Mouse (Mus musculus) CD8-positive naive resting alpha-beta T cell, adult 2 months (primary cell): ENCODE results near the gene Phf3.
A peak's percentile ranks its signal among the peaks of the same experiment; 100 is the strongest.
"Not testable (repeated sequence)": the region's sequence is repeated elsewhere in the genome, so short reads cannot be mapped to it uniquely, and the experiment has no call there.

Experiments used
- DNase-seq, 2 experiments: peaks; one replicate each; pipeline ENCODE4 v3.0.0; 2022; ENCODE audit warnings: low read depth in 2 of 2, low spot score in 2 of 2

The Phf3 gene

DNA sequence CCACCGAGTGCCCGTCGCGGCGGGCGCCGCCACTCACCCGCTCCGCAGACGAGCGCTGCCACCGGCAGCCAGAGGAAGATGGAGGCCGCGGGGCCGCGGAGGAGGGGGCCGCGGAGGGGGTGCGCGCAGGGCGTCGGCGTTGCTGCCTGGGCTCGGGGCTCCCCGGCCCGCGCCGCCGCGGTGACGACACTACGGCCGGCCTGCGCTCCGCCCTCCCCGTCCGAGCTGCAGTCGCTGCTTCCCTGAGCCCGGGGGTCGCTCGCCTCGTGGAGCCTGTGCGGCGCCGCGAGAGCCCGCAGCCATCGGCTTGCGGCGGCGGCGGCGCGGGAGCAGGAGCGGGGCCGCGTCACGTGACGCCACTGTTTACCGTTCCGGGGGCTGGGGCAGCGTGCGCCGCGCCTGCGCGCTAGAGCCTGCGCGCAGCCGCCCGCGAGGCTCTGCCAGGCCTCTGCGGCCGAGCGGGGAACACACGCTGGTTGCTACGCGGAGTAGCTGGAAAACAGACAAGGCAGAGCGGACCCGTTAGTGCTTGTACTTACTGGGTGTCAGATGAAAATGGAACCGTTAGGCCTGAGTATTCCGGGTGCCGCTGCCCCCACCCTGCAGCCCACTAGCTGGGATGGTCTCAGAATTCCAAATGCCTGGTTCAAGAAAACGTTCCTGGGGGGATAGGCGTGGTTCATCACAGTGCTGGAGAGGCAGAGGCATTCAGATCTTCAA lies at the start of gene Phf3:
Gene Phf3 (minus strand): TSS at position 381 of the 720 bp plus-strand sequence.
- DNase-seq = peak; percentile 71 to 72

- no peak for DNase-seq
Measured at GRCm38 (mm10) chr1:30922237-30922636, 48.5 kb upstream of the Phf3 start.

DNA sequence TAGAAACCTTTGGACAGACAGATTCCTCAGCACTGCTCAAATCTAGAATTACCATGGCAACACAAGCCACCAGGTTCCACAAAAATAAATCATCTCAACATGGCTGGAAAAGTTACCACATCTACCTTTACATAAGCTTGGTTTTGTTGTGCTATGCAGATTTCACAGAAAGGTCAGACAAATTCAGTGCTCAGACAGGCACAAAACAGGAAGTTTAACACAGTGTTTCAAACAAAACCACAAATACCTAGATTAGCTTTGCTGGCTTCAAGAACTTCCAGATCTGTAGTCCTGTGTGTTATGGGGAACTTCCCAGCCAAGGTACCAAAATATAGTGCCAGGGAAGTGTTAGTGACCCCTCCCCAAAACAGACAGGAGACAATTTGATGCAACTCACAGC lies 47.5 kb upstream of the Phf3 start:
- no peak for DNase-seq

DNA sequence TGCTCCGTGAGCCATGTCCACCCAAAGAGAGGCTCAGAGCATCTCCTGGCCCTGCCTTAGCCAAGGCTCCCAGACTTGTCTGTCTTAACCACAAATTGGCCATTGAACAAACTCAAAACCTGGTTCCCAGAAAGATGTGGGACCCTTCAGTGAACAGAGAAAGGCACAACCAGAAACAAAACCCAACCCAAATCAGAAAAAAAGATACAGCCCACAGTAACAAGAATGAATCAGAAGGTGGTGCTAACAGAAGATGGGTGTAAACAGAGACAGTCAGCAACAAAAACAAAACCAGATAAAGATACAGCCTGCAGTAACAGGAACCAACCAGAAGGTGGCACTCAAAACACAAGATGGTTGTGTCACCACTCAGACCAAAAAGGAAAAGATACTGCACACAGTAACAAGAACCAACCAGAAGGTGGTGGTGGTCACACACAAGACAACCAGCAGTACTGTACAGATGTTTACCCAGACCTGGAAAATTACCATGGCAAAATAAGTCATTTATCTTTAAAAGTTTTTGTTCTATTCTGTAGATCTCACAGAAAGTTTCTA lies 47.0 kb upstream of the Phf3 start:
- peak; percentile 40 to 64 for DNase-seq

- no peak for DNase-seq
Measured at GRCm38 (mm10) chr1:30910172-30910571, 36.5 kb upstream of the Phf3 start.

DNA sequence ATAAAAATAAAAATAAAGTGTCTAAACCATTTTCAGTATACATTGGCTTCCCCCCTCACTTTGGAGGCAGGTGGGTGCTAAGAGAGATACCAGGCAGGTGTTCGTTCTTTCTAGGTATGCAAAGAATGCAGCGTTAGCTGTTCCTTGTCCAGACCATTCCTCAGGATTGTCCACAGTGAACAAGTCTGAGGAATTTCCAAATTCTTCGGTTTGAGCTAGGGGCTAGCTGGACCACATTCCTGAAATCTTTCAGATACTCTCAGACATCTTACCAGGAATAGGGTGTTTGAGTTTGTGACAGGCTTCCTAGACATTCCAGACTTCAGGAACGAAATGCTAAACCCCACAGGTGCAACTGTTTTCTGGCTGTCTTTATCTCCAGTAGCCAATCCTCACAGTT lies 35.1 kb upstream of the Phf3 start:
- no peak for DNase-seq

DNA sequence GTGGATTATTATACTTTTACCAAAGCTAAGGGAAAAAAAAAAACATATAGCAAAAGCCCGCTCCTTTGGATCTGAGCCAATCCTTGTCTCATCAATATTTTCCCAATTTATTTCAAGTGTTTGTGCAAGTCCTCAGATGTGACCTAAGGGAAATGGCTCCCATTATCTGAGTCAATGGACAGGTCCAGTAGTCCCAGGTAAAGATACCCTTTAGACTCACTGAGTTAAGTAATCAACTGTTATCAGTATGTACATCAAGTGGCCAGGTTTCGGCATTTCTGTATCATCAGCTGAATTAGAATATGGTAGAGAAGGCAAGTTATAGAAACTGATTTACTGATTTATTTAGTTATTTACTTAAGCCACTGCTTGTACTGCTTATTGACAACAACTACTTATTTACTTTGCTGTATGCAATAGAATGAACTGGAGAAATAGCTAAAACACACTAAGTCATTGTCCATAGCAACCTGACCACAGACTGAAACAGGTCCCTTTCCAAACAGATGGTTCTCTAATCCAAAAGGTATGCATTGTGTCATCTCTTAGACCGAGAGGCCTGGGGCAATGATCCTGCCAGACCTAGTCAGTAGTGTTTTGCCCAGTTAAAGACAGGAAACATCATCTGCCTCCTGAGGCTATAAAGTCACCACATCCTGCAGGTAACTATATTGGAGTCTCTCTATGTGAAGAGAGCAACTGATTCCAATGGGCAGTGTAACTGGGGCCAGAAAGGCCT lies 29.9 kb upstream of the Phf3 start:
- DNase-seq = no peak

GRCm38 (mm10) chr1:30898691-30899090 lies 25.0 kb upstream of the Phf3 start:
- DNase-seq = no peak

DNA sequence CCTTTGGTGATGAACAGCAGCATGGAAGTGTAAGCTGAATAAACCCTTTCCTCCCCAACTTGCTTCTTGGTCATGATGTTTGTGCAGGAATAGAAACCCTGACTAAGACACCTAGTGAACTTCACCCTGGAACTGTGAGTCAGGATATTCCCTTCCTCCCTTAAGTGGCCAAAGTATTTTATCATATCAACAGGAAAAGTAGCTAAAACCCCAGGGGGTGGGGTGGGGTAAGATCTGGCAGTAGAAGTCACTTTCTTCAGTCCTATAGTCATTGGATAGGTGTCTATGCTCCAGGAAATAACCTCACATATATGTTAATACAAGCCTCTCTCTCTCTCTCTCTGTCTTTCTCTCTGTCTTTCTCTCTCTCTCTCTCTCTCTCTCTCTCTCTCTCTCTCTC lies 21.6 kb upstream of the Phf3 start:
- not testable (repeated sequence) for DNase-seq

DNA sequence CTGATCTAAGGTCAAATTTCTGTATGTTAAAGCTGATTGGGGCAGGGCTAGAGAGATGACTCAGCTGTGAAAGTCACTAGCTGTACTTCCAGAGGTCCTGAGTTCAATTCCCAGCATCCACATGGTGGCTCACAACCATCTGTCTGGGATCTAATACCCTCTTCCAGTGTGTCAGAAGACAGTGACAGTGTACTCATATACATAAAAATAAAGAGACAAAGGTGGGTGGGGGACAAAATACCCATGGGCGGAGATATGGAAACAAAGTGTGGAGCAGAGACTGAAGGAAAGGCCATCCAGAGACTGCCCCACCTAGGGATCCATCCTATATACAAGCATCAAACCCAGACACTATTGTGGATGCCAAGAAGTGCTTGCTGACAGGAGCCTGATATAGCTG lies 10.1 kb upstream of the Phf3 start:
- not testable (repeated sequence) for DNase-seq

GRCm38 (mm10) chr1:30875746-30876145 lies 2.0 kb upstream of the Phf3 start:
- DNase-seq = no peak

DNA sequence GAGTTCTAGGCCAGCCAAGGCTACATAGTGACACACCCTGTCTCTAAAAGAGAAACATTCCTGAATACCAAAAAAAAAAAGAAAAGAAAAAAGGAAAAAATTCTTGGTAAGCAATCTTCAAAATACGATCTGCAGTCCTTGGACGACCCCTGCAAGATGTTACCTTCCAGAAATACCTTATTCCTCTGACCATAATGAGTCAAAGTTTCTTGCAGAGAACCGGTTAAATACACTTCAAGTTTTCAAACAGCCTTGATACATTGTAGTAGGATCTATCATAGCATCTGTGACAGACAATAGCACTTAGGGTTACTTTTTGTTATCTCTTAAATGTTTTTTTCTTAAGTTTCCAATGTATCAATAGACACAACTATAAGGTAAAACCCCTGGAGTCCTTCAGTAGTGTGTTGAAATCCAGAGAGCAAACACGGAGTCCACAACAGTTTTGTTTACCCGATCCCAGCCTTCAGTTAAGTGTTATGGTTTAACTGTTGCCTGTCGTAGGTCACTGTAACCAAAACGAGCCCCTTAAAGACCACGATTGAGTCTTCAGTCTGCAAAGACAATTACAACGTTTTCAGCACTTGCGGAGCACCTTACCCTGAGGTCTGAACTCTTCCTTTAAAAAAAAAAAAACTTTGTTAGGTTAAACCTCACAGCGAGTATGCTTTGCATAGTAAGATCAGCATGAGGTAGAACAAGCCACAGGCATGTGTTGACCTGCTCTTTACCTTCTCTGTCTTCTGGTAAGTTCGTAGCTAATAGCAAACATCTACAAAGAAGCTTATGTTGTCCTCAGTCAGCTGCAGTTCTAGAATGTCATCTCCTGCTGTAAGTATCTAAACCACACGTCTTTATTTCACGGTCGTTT lies 775 bp upstream of the Phf3 start:
- DNase-seq = no peak

DNA sequence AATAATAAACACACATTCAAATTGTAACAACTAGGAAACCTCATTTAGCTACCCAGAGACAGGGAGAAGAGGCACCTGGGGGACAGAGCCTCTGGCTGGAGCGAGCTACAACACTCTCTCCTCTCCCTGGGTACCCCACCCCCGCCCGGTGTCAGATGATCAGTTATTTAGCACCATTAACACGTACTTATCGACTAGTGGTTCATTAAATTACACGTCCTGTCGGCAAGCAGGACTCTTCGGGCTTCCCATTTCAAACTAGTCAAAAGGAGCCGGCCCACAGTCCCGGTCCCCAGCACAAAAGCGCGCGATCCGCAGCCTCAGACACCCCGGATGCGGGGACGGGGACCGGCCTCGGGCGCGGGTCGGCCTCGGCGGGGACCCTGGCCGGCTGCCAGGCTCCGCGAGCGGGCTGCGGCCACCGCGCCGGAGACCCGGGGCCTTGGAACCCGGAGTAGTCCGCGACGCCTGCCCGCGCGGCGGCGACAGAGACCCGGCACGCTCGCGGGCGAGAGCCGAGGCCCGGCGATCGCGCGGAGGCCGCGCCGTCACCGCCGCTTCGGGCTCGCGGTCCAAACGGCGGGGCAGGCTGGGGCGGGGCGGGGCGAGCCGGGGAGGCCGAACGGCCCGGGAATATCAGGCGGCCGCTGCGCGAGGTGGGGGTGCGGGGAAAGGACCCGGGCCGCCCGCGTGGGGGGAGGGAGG lies 733 bp downstream of the Phf3 start:
- peak; percentile 37 to 47 for DNase-seq

DNA sequence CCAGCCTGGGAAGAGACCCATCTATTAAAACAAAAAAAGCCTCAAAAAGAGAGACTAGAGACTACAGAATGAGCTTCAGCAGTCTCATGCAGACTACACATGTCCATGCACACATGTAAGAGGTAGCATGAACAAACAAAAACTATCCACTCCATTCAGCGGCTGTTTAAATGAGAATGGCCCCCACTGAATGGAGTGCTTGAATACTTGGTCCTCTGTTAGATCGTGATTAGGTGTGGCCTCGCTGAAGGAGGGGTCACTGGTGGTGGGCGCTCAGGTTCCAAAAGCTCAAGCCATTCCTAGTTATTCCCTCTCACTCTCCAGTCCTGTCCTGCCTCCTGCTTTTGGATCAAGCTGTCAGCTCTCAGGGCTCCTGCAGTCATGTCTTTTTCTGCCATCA lies 5.9 kb downstream of the Phf3 start:
- no peak for DNase-seq

GRCm38 (mm10) chr1:30852518-30852917 lies 21.2 kb downstream of the Phf3 start:
- DNase-seq = no peak

DNA sequence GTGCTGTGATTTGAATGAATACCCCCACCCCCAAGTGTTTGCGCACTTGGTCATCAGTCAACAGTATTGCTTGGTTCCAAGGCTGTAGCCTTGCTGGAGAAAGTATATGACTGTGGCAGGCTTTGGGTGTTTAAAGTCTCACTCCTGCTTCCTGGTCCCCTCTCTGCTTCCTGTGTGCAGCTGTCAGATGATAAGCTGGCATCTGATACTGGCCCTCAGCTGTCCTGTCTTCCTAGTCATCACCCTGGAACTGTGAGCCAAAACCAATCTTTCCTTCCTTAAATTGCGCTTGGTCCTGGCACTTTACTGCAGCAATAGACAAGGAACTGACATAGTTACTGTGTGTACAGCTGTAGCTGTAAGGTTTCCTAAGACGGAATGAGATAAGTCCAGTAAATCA lies 21.8 kb downstream of the Phf3 start:
- no peak for DNase-seq

- DNase-seq = no peak
Measured at GRCm38 (mm10) chr1:30850906-30851305, 22.8 kb downstream of the Phf3 start.

GRCm38 (mm10) chr1:30849955-30850354 lies 23.8 kb downstream of the Phf3 start:
- DNase-seq = no peak

- DNase-seq = no peak
Measured at GRCm38 (mm10) chr1:30847706-30848105, 26.0 kb downstream of the Phf3 start.

DNA sequence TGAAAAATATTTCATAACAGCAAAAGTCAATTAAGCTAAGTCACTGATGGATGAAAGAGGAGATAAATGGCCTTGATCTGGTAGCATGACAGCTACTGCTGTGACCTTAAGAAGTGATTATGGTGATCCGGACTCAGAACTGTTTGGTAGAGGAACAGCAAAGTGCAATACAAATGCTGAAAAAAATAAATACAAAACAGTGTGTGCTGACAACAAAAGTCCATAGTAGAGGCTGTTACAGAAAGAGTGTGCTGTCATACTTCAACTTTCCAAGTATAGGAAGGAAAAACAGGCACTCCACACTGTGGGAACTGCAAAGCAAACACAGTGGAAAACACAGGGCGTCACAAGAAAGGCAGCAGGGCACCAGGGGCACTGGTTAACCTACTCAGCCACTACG lies 34.1 kb downstream of the Phf3 start:
- DNase-seq = no peak

DNA sequence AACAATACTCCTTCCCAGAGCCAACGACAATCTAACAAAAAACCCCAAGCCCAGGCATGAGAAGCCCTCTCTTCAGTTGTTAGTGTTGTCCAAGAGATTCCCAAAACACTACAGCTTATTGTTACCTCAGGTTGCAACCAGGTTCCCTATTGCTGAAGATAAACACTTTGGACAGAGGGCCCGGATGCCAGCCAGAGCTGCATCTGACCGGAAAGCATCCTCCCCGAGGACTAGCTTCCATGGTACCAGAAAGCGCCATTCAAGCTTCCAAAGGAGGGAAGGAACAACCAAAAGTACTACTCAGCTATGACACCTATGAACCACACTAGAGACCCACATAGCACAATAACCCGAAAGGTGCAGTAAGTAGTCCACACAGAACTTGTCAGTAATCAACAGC lies 38.2 kb downstream of the Phf3 start:
- DNase-seq = no peak
